Mouse (Mus musculus) cortical plate, adult 2 months (tissue): ENCODE data around the gene 1700013F07Rik. TPM values are rescaled to one million over a fixed set of nuclear protein-coding genes. Genes with fewer than 3 reads are reported as not detected.
A peak's percentile ranks its signal among the peaks of the same experiment; 100 is the strongest.

ENCODE experiments used
- H3K27ac ChIP-seq: fragments of 200-500 bp; 2 replicates; pipeline ENCODE4 v1.5.1; 2012; ENCODE audit warnings: low read length, control low read depth, inconsistent platforms; ENCODE audit not compliant: insufficient read depth
- H3K4me1 ChIP-seq: fragments of 200-500 bp; 2 replicates; pipeline ENCODE4 v1.6.1; 2011; ENCODE audit warnings: low read length; ENCODE audit not compliant: control insufficient read depth, insufficient read depth
- H3K4me3 ChIP-seq: fragments of 200-500 bp; 2 replicates; pipeline ENCODE4 v1.5.1; 2011; ENCODE audit warnings: mild to moderate bottlenecking, low read length, control low read depth; ENCODE audit not compliant: insufficient read depth
- CTCF ChIP-seq: fragments of 200-500 bp; IDR thresholded peaks from 2 replicates; pipeline ENCODE4 v1.5.1; 2011; ENCODE audit warnings: mild to moderate bottlenecking, control low read depth, low read length; ENCODE audit not compliant: insufficient read depth; ENCODE audit errors: extremely low read depth
- POLR2A ChIP-seq: fragments of 200-500 bp; IDR thresholded peaks from 2 replicates; pipeline ENCODE4 v1.6.1; 2011; ENCODE audit warnings: mild to moderate bottlenecking, low read length, control low read depth; ENCODE audit not compliant: insufficient read depth; ENCODE audit errors: extremely low read depth
- polyA plus RNA-seq: library from polyadenylated mRNA; depleted of rRNA; stranded (reverse); fragments of >200 nt; gene quantifications from 2 replicates; pipeline ENCODE4 v1.2.3, GENCODE M21; 2012; rRNA removed

The 1700013F07Rik gene
- polyA plus RNA-seq, 1 experiment = 3.4 TPM

- TF ChIP-seq CTCF (no peak), POLR2A (peak; percentile 100)
- H3K4me3 ChIP-seq = peak within 1 kb of the TSS; percentile 42
- peaks cover 4% of the 10 kb centered on the region for H3K4me1 ChIP-seq
- H3K27ac ChIP-seq = no peak within 1 kb of the TSS
Measured at GRCm38 (mm10) chr3:108571443-108572294, 37.7 kb downstream of the 1700013F07Rik start, which contains the start of gene Taf13. Gene Taf13 (plus strand): TSS chr3:108571698.

GRCm38 (mm10) chr3:108572309-108573010 is 38.5 kb downstream of the 1700013F07Rik start:
- TF ChIP-seq POLR2A (no peak), CTCF (no peak)
- H3K4me3 ChIP-seq = peak overlapping the region; percentile 42; the same call in 1 of the 2 replicates
- peaks cover 4% of the 10 kb centered on the region for H3K4me1 ChIP-seq
- H3K27ac ChIP-seq = no peak overlapping the region

GRCm38 (mm10) chr3:108574018-108574417 is 40.1 kb downstream of the 1700013F07Rik start:
- no peak overlapping the region for H3K4me3 ChIP-seq
- H3K27ac ChIP-seq = no peak overlapping the region
- TF ChIP-seq POLR2A (no peak), CTCF (no peak)
- H3K4me1 ChIP-seq = peaks cover 4% of the 10 kb centered on the region

GRCm38 (mm10) chr3:108584580-108584979 is 50.6 kb downstream of the 1700013F07Rik start:
- no peak overlapping the region for H3K27ac ChIP-seq
- no peaks in the 10 kb centered on the region; the same call in 1 of the 2 replicates for H3K4me1 ChIP-seq
- TF ChIP-seq POLR2A (no peak), CTCF (no peak)
- H3K4me3 ChIP-seq = no peak overlapping the region

GRCm38 (mm10) chr3:108588446-108588845 is 54.5 kb downstream of the 1700013F07Rik start:
- H3K27ac ChIP-seq = no peak overlapping the region
- no peak for TF ChIP-seq POLR2A
- no peak for TF ChIP-seq CTCF
- H3K4me1 ChIP-seq = peaks cover 1% of the 10 kb centered on the region; the same call in 1 of the 2 replicates
- H3K4me3 ChIP-seq = no peak overlapping the region

GRCm38 (mm10) chr3:108590786-108591529 is 57.0 kb downstream of the 1700013F07Rik start, which contains the start of gene Wdr47:
Gene Wdr47 (plus strand): TSS chr3:108591279.
- peaks cover 1% of the 10 kb centered on the region; the same call in 1 of the 2 replicates for H3K4me1 ChIP-seq
- peak within 1 kb of the TSS; percentile 84 for H3K27ac ChIP-seq
- H3K4me3 ChIP-seq = peak within 1 kb of the TSS; percentile 76
- TF ChIP-seq POLR2A (peak; percentile 58; the same call in 1 of the 2 replicates), CTCF (no peak)

- no peak for TF ChIP-seq CTCF
- TF ChIP-seq POLR2A = no peak
- peak overlapping the region; percentile 52 for H3K27ac ChIP-seq
- 0 out of 2 replicates have a peak, but pooled peaks cover 1% of the 10 kb centered on the region for H3K4me1 ChIP-seq
- peak overlapping the region; percentile 76 for H3K4me3 ChIP-seq
Measured at GRCm38 (mm10) chr3:108591530-108592522, 57.9 kb downstream of the 1700013F07Rik start.

Other genes starting within 250 kb of the 1700013F07Rik start
- 0.08 TPM in 1 of 2 replicates, not detected in the other for gene Mybphl, start 169.2 kb upstream of the 1700013F07Rik start, polyA plus RNA-seq
- gene Psrc1, start 150.3 kb upstream of the 1700013F07Rik start, polyA plus RNA-seq = 29.9 and 35.5 TPM in 2 replicates
- gene Celsr2, start 118.6 kb upstream of the 1700013F07Rik start, polyA plus RNA-seq = 60.0 and 61.5 TPM in 2 replicates
- 188 and 204 TPM in 2 replicates for gene Sars, start 88.9 kb upstream of the 1700013F07Rik start, polyA plus RNA-seq
- gene 5330417C22Rik, start 2.4 kb downstream of the 1700013F07Rik start, polyA plus RNA-seq = 27.0 and 28.0 TPM in 2 replicates
- gene Tmem167b, start 28.3 kb downstream of the 1700013F07Rik start, polyA plus RNA-seq = 13.9 and 14.3 TPM in 2 replicates
- 36.6 and 42.1 TPM in 2 replicates for gene Taf13, start 37.5 kb downstream of the 1700013F07Rik start, polyA plus RNA-seq
- 75.7 and 79.9 TPM in 2 replicates for gene Wdr47, start 57.1 kb downstream of the 1700013F07Rik start, polyA plus RNA-seq
- gene Clcc1, start 119.8 kb downstream of the 1700013F07Rik start, polyA plus RNA-seq = 43.8 and 44.6 TPM in 2 replicates
- gene Gpsm2, start 188.2 kb downstream of the 1700013F07Rik start, polyA plus RNA-seq = 9.2 and 9.8 TPM in 2 replicates
- gene Aknad1, start 205.5 kb downstream of the 1700013F07Rik start, polyA plus RNA-seq = 0.02 and 0.06 TPM in 2 replicates